Mouse (Mus musculus): ENCODE results near the gene Pmpcb. TPM values are rescaled to one million over a fixed set of nuclear protein-coding genes. Genes with fewer than 3 reads are reported as not detected.
"Not testable (repeated sequence)": the region's sequence is repeated elsewhere in the genome, so short reads cannot be mapped to it uniquely, and the experiment has no call there.

Pmpcb gene
- total RNA-seq (2014; fragmentation: Nextera tagmentation) = 52.6 and 60.8 TPM in 2 replicates
- total RNA-seq (2017) = 104 and 113 TPM in 2 replicates
- 35.6 and 41.6 TPM in 2 replicates for polyA plus RNA-seq (2012)

DNA sequence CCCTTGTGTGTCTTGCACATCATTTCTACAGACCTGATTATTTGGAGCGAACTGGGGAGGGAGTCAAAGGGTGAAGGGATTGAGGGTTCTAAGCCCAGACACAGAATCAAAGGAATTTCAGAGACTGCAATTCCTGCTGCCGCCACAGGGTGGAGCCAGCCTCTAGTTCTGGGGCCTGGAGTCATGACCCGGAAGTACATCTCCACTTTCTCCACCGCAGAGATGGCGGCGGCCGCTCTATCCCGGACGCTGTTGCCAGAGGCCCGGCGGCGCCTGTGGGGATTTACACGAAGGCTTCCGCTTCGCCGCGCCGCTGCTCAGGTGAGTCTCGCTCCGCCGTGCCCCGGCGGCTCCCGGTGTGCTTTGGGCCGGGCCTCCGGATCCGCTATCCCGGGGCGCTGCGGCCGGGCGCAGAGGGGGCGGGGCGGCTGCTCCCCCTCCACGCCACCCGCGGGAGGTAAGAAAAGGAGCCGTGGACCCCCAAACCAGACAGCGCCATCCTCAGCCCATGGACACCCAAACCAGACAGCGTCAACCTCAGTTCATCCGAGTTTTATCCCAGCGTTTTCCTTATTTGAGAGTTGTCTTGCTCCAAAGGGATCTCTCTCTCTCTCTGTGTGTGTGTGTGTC, at the start of gene Pmpcb:
TSS of gene Pmpcb (plus strand) at position 186 of the 630 bp plus-strand sequence.
- DNase-seq (ENCODE audit: low spot score) (peak; percentile 82), ATAC-seq (ENCODE audit: extremely low read depth, insufficient number of reproducible peaks, low FRiP score, poor library complexity, severe bottlenecking) (peak; percentile 73)
- Histone ChIP-seq H3K9me3 (replicated peaks) (no peaks in the 10 kb centered on the region), H3K4me1 (ENCODE audit: insufficient read depth, low read depth, low read length) (peaks cover 20% of the 10 kb centered on the region), H3K36me3 (replicated peaks) (peaks cover 37% of the 10 kb centered on the region), H3K4me3 (ENCODE audit: low read depth, low read length) (peak within 1 kb of the TSS; percentile 84), H3K27me3 (ENCODE audit: insufficient read depth, low read length) (0 out of 2 replicates have a peak, but pooled peaks cover 3% of the 10 kb centered on the region)
- TF ChIP-seq CTCF (IDR thresholded peaks at IDR 0.05; ENCODE audit: low read depth, low read length) (peak; percentile 82), GATA1 (IDR thresholded peaks at IDR 0.05; ENCODE audit: borderline replicate concordance, low read length) (no peak), TAL1 (conservative IDR thresholded peaks at IDR 0.05; ENCODE audit: low read depth, low read length) (no peak), GATA2 (IDR thresholded peaks at IDR 0.05; ENCODE audit: borderline replicate concordance, low read depth, low read length) (no peak), POLR2AphosphoS5 (IDR thresholded peaks at IDR 0.05; ENCODE audit: insufficient replicate concordance, low read depth, low read length) (no peak)

DNA sequence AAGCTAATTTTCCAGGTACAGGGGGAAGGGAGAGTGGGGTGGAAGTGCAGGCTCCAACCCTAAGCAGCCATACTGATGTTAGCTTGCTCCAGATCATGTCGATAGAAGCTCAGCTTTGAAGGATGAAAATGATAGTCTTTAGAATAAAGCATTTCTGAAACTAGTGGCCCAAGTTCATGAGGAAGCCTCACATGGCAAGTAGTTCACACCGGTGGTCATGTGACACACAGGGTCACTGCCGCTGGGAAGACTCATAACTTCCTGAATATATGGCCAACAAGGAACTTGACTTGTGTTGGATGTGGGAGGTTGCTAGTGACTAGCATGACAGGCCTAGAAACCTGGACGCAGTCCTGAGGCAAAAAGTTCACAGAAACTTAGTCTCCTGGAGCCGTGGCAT, 44.7 kb upstream of the Pmpcb start:
- Histone ChIP-seq H3K36me3 (replicated peaks) (peaks cover 15% of the 10 kb centered on the region), H3K27me3 (ENCODE audit: insufficient read depth, low read length) (no peaks in the 10 kb centered on the region), H3K9me3 (replicated peaks) (no peaks in the 10 kb centered on the region), H3K4me3 (ENCODE audit: low read depth, low read length) (no peak overlapping the region), H3K4me1 (ENCODE audit: insufficient read depth, low read depth, low read length) (peaks cover 3% of the 10 kb centered on the region; the same call in 1 of the 2 replicates)
- ATAC-seq (ENCODE audit: extremely low read depth, insufficient number of reproducible peaks, low FRiP score, poor library complexity, severe bottlenecking) (no peak), DNase-seq (ENCODE audit: low spot score) (no peak)
- TF ChIP-seq TAL1 (conservative IDR thresholded peaks at IDR 0.05; ENCODE audit: low read depth, low read length) (no peak), GATA2 (IDR thresholded peaks at IDR 0.05; ENCODE audit: borderline replicate concordance, low read depth, low read length) (no peak), POLR2AphosphoS5 (IDR thresholded peaks at IDR 0.05; ENCODE audit: insufficient replicate concordance, low read depth, low read length) (no peak), GATA1 (IDR thresholded peaks at IDR 0.05; ENCODE audit: borderline replicate concordance, low read length) (no peak), CTCF (IDR thresholded peaks at IDR 0.05; ENCODE audit: low read depth, low read length) (no peak)

GRCm38 (mm10) chr5:21693372-21693870, 43.5 kb upstream of the Pmpcb start:
- Histone ChIP-seq H3K4me1 (ENCODE audit: insufficient read depth, low read depth, low read length) (peaks cover 3% of the 10 kb centered on the region; the same call in 1 of the 2 replicates), H3K9me3 (replicated peaks) (no peaks in the 10 kb centered on the region), H3K36me3 (replicated peaks) (peaks cover 14% of the 10 kb centered on the region), H3K4me3 (ENCODE audit: low read depth, low read length) (no peak overlapping the region), H3K27me3 (ENCODE audit: insufficient read depth, low read length) (no peaks in the 10 kb centered on the region)
- no peak for TF ChIP-seq TAL1 (conservative IDR thresholded peaks at IDR 0.05; ENCODE audit: low read depth, low read length)
- TF ChIP-seq GATA1 (IDR thresholded peaks at IDR 0.05; ENCODE audit: borderline replicate concordance, low read length) = no peak
- TF ChIP-seq CTCF (IDR thresholded peaks at IDR 0.05; ENCODE audit: low read depth, low read length) = no peak
- ATAC-seq (ENCODE audit: extremely low read depth, insufficient number of reproducible peaks, low FRiP score, poor library complexity, severe bottlenecking) = no peak
- no peak for DNase-seq (ENCODE audit: low spot score)

- no peak for DNase-seq (ENCODE audit: low spot score)
- Histone ChIP-seq H3K9me3 (replicated peaks) (no peaks in the 10 kb centered on the region), H3K36me3 (replicated peaks) (peaks cover 7% of the 10 kb centered on the region), H3K4me3 (ENCODE audit: low read depth, low read length) (no peak overlapping the region), H3K27me3 (ENCODE audit: insufficient read depth, low read length) (no peaks in the 10 kb centered on the region), H3K4me1 (ENCODE audit: insufficient read depth, low read depth, low read length) (peaks cover 5% of the 10 kb centered on the region; the same call in 1 of the 2 replicates)
- TF ChIP-seq GATA2 (IDR thresholded peaks at IDR 0.05; ENCODE audit: borderline replicate concordance, low read depth, low read length) (no peak), POLR2AphosphoS5 (IDR thresholded peaks at IDR 0.05; ENCODE audit: insufficient replicate concordance, low read depth, low read length) (no peak), GATA1 (IDR thresholded peaks at IDR 0.05; ENCODE audit: borderline replicate concordance, low read length) (no peak), CTCF (IDR thresholded peaks at IDR 0.05; ENCODE audit: low read depth, low read length) (no peak), TAL1 (conservative IDR thresholded peaks at IDR 0.05; ENCODE audit: low read depth, low read length) (no peak)
- ATAC-seq (ENCODE audit: extremely low read depth, insufficient number of reproducible peaks, low FRiP score, poor library complexity, severe bottlenecking) = no peak
Measured at GRCm38 (mm10) chr5:21694854-21695490, 42.0 kb upstream of the Pmpcb start.

- not testable (repeated sequence) for H3K36me3 ChIP-seq (replicated peaks); H3K27me3 ChIP-seq (ENCODE audit: insufficient read depth, low read length); DNase-seq (ENCODE audit: low spot score); ATAC-seq (ENCODE audit: extremely low read depth, insufficient number of reproducible peaks, low FRiP score, poor library complexity, severe bottlenecking); H3K9me3 ChIP-seq (replicated peaks); H3K4me3 ChIP-seq (ENCODE audit: low read depth, low read length)
- peaks cover 25% of the 10 kb centered on the region for H3K4me1 ChIP-seq (ENCODE audit: insufficient read depth, low read depth, low read length)
Measured at GRCm38 (mm10) chr5:21699555-21699954, 37.4 kb upstream of the Pmpcb start.

DNA sequence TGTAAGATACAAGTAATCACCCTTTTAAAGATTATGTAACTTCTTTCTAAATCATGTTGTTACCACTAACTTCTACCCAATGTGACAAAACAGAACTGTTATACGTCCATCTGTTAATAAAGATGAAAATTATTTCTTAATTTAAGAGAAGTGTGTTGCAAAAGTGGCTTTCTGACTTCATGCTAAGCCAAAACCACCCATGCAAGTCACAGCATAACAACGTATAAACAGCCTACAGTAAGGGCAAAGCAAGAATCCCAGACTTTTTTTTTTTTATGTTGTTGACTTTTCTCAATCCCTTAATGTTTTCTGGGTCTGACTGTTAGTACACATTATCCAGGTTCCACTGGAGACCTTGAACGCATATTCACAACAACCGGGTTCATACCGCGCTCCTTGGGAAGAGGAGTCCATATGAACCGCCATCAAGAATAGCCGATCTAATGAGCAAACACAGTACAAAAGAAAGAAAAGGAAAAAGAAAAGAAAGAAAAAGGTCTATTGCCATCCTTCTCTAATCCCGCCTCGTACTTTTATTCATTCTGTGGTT, 36.6 kb upstream of the Pmpcb start:
- H3K9me3 ChIP-seq (replicated peaks) = no peaks in the 10 kb centered on the region
- TF ChIP-seq POLR2AphosphoS5 (IDR thresholded peaks at IDR 0.05; ENCODE audit: insufficient replicate concordance, low read depth, low read length) (no peak), GATA2 (IDR thresholded peaks at IDR 0.05; ENCODE audit: borderline replicate concordance, low read depth, low read length) (no peak), CTCF (IDR thresholded peaks at IDR 0.05; ENCODE audit: low read depth, low read length) (no peak), TAL1 (conservative IDR thresholded peaks at IDR 0.05; ENCODE audit: low read depth, low read length) (no peak), GATA1 (IDR thresholded peaks at IDR 0.05; ENCODE audit: borderline replicate concordance, low read length) (no peak)
- peak overlapping the region; percentile 80 for H3K4me3 ChIP-seq (ENCODE audit: low read depth, low read length)
- DNase-seq (ENCODE audit: low spot score) (no peak), ATAC-seq (ENCODE audit: extremely low read depth, insufficient number of reproducible peaks, low FRiP score, poor library complexity, severe bottlenecking) (no peak)
- H3K27me3 ChIP-seq (ENCODE audit: insufficient read depth, low read length) = no peaks in the 10 kb centered on the region
- H3K36me3 ChIP-seq (replicated peaks) = no peaks in the 10 kb centered on the region
- H3K4me1 ChIP-seq (ENCODE audit: insufficient read depth, low read depth, low read length) = peaks cover 22% of the 10 kb centered on the region
